Mouse (Mus musculus): ENCODE data around the gene Fam102a. TPM values are rescaled to one million over a fixed set of nuclear protein-coding genes. Genes with fewer than 3 reads are reported as not detected.

Gene Fam102a
- polyA plus RNA-seq, 1 experiment from 2014 or later = 10.9 TPM

DNA sequence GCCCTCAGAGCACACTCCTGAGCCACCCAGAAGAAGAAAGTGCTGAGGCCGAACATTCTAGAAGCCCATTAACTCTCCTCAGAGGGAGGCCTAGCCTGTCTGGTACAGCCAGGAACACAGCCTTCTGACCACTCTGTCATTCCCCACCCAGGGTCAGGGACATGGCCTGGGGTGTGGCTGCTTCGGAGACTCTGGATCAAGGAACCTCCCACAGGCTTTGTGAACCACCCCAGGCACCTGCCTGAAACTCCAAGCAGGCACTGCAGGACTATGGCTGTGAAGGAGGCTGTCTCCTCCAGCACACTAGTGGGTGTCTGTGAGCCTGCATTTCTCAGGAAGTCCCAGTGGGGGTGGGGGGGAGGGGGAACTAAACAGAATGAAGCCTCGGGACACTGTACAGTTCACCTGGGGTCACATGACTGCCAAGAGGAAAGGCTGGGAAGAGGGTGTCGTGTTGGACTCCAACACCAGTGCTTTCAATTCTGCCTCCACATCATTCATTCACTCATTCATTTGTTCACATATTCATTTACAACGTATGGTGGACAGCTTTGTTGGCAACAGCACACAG is 33.3 kb upstream of the Fam102a start:
- 72% methylated on average over 5 of the region's 5 CpGs for WGBS
- no peaks in the 10 kb centered on the region for H3K36me3 ChIP-seq
- peaks cover 9% of the 10 kb centered on the region for H3K4me1 ChIP-seq (replicated peaks)
- peak overlapping the region; percentile 50 for H3K27ac ChIP-seq
- H3K9me3 ChIP-seq = peaks cover 10% of the 10 kb centered on the region
- no peak overlapping the region for H3K4me3 ChIP-seq
- DNase-seq (ENCODE audit: low spot score) = no peak
- no peaks in the 10 kb centered on the region for H3K27me3 ChIP-seq (ENCODE audit: insufficient read depth, poor library complexity, severe bottlenecking)

DNA sequence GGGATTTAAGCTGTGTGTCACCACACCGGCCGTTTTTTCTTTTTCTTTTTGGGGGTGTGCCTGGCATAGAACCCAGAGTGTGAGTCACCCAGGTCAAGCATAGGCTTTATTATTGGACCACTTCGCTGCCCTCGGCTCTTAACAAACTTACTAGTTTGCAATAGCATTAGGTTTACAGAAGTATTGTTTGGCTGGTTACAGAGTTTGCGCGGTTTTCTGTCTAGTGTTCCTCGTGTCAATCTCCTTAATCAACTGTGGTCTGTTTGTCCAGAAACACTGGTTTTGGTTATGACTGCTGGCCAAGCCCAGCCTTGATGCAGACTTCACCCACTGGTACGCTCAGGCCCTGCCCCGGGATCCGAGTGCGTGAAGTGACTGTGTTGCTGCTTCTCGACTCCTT is 32.3 kb upstream of the Fam102a start:
- no peaks in the 10 kb centered on the region for H3K27me3 ChIP-seq (ENCODE audit: insufficient read depth, poor library complexity, severe bottlenecking)
- no peak for DNase-seq (ENCODE audit: low spot score)
- H3K36me3 ChIP-seq = no peaks in the 10 kb centered on the region
- H3K9me3 ChIP-seq = peaks cover 10% of the 10 kb centered on the region
- H3K27ac ChIP-seq = no peak overlapping the region
- WGBS = 92% methylated on average over 12 of the region's 12 CpGs
- H3K4me1 ChIP-seq (replicated peaks) = peaks cover 19% of the 10 kb centered on the region
- no peak overlapping the region for H3K4me3 ChIP-seq

DNA sequence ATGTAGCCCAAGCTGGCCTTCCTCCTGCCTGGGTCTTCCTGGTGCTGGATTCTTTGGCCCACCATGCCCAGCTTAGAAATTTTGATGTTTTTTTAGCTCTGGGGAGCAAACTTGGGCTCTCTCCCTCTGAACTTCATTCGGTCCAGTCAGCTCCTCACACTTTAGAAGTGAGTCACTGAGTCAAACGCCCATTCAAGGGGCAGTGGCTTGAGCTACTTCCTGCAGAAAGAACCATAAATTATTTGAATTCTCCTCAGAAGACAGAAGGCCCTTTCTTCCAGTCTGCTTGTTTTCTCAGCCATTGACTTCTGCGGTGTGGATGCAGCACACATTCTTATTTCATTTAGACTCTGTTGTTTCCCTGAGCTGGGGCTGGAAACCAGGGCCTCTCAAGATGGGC is 31.5 kb upstream of the Fam102a start:
- WGBS = 66% methylated on average over 3 of the region's 3 CpGs
- peaks cover 21% of the 10 kb centered on the region for H3K4me1 ChIP-seq (replicated peaks)
- no peak overlapping the region for H3K4me3 ChIP-seq
- no peaks in the 10 kb centered on the region for H3K36me3 ChIP-seq
- no peaks in the 10 kb centered on the region for H3K27me3 ChIP-seq (ENCODE audit: insufficient read depth, poor library complexity, severe bottlenecking)
- H3K27ac ChIP-seq = no peak overlapping the region
- H3K9me3 ChIP-seq = peaks cover 7% of the 10 kb centered on the region
- DNase-seq (ENCODE audit: low spot score) = no peak

DNA sequence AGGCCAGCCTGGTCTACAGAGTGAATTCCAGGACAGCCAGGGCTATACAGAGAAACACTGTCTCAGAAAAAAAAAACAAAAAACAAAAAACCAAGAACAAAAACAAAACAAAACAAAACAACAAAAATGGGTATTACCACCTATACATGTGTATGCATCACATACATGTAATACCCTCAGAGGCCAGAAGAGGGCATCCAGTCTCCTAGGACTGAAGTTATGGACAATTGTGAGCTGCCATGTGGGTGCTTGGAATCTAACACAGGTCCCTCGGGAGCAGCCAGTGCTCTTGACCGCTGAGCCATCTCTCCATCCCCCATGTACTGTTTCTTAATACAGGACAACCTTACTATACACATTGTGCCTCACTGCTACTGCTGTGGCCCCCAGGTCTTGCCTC is 29.6 kb upstream of the Fam102a start:
- WGBS = 99% methylated on average over 2 of the region's 2 CpGs
- DNase-seq (ENCODE audit: low spot score) = no peak
- Histone ChIP-seq H3K4me3 (no peak overlapping the region), H3K4me1 (replicated peaks) (peaks cover 35% of the 10 kb centered on the region), H3K9me3 (peaks cover 5% of the 10 kb centered on the region), H3K27ac (no peak overlapping the region), H3K27me3 (ENCODE audit: insufficient read depth, poor library complexity, severe bottlenecking) (no peaks in the 10 kb centered on the region), H3K36me3 (no peaks in the 10 kb centered on the region)

DNA sequence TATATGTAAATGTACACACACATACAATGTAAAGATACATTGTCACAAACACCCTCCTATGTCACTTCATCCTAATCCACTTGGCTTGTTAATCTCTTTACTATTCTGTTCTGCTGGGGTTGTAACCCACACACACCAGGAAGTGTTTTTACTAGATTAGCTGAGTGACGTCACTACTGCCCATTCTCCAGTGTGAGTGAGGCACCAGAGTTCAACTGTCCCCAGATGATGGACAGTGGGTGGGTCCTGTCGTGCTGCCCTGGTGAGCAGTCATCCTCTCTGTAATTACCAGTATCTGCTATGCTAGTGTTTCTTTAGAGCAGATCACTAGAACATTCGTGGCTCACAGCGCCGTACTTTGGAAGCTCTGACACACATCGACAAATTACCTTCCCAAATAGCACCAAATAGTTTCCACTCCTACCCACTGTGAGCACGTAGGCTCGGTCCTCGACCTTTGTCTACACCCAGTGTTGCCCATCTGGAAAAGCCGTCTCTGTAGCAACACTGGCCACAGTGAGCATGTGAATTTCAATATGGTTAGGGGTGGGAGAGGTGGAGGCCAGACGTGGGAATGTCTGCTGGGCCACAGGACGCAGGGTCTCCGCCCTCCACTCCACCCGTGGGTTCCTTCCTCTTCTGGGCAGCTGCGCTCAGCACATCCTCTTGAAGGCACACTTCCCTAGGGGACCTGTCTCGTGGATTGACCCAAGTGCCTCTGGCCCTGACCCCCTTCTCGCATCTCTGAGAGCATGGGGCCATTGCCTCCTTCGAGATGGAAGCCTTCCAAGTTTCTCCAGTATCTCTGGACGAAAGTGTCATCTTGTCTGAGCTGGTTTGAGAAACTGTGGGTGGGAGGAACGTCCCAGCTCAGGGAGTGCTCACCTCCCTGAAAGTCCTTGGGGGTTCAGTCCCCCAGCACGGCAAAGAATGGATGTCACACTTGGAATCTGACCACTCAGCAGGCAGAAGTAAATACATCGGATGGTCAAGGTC is 28.2 kb upstream of the Fam102a start:
- no peak for DNase-seq (ENCODE audit: low spot score)
- 68% methylated on average over 22 of the region's 22 CpGs for WGBS
- Histone ChIP-seq H3K4me1 (replicated peaks) (peaks cover 29% of the 10 kb centered on the region), H3K4me3 (no peak overlapping the region), H3K27me3 (ENCODE audit: insufficient read depth, poor library complexity, severe bottlenecking) (no peaks in the 10 kb centered on the region), H3K36me3 (no peaks in the 10 kb centered on the region), H3K9me3 (peaks cover 5% of the 10 kb centered on the region), H3K27ac (0 out of 2 replicates have a peak overlapping the region, but pooled peaks have one; percentile 40)

DNA sequence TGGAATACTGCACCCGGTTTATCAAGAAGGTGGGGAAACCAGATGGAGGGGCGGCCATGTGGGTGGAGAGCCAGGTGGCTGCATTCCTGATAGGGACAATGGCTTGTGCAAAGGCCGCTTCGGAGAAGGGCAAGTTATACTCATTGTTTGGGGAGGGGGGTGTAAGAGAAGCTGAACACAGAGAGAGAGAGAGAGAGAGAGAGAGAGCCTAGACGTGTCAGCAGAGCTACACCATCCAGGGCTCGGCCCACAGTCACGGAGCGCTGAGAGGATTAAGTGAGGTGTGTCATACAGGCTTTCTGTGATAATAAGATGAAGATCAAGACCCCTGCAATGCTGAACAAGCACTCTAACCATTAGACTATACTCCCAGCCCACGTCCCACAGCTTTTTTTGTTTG is 27.2 kb upstream of the Fam102a start:
- H3K4me3 ChIP-seq = no peak overlapping the region
- no peak for DNase-seq (ENCODE audit: low spot score)
- peaks cover 28% of the 10 kb centered on the region for H3K4me1 ChIP-seq (replicated peaks)
- no peaks in the 10 kb centered on the region for H3K36me3 ChIP-seq
- H3K27me3 ChIP-seq (ENCODE audit: insufficient read depth, poor library complexity, severe bottlenecking) = no peaks in the 10 kb centered on the region
- 76% methylated on average over 9 of the region's 9 CpGs for WGBS
- H3K27ac ChIP-seq = 0 out of 2 replicates have a peak overlapping the region, but pooled peaks have one; percentile 26
- peaks cover 5% of the 10 kb centered on the region for H3K9me3 ChIP-seq

DNA sequence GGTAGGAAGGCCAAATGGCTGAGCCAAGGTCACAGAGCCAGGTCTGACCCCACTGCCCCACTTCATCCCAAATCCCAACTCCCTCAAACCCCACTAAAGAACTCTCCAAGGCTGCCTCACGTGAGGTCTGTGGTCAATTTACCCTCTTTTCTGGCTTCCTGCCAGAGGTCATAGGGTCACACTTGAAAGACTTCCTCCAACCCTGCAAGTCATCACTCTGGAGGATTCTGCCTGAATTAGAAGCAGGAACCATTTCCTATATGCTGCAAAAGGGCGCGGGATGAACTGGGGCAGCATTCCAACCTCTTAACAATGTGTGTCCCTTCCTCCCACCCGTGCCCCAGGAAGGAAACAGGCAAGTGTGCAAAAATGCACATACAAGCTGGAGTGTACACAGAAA is 25.8 kb upstream of the Fam102a start:
- Histone ChIP-seq H3K4me1 (replicated peaks) (peaks cover 30% of the 10 kb centered on the region), H3K36me3 (no peaks in the 10 kb centered on the region), H3K27me3 (ENCODE audit: insufficient read depth, poor library complexity, severe bottlenecking) (no peaks in the 10 kb centered on the region), H3K4me3 (no peak overlapping the region), H3K27ac (peak overlapping the region; percentile 83), H3K9me3 (peaks cover 5% of the 10 kb centered on the region)
- DNase-seq (ENCODE audit: low spot score) = peak; percentile 72
- WGBS = 34% methylated on average over 4 of the region's 4 CpGs

DNA sequence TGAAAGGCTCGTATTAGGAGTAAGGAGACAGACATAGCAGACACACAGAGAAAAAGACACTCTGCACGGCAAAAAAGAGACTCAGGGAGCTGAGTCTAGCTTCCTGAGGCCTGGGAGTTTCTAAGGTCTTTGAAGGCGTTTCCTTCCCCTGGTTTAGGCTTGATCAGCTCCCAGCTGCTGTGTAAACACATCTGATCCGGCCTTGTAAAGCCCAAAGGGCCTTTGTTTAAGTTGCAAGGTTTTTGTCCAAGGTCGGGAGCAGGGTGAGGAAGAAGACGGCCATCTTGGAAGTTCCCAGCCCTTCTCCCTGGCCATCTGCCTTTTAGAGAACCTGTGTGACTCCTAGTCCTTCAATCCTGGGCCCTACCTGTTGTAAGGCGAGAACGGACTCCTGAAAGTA is 25.2 kb upstream of the Fam102a start:
- H3K27ac ChIP-seq = peak overlapping the region; percentile 83
- peak; percentile 15 for DNase-seq (ENCODE audit: low spot score)
- WGBS = 53% methylated on average over 8 of the region's 8 CpGs

DNA sequence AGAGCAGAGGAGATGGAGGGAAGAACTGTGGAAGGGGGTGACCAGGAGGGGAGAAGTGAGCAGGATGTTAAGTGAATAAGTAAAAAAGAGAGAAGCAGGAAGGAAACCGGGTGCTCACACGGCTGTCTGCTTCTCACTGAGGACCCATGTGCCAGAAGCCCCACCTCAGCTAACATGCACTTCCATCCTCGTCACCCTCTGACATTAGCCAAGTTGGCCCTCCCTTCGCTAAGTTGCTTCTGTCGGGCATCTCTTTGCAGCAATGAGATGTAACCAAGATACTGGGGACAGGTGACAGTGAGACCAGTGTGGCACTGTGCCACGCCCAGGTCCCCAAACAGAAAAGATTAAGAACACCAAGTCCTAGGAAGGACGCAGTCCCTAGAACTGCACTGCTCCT is 22.5 kb upstream of the Fam102a start:
- WGBS = 82% methylated on average over 7 of the region's 7 CpGs
- Histone ChIP-seq H3K27me3 (ENCODE audit: insufficient read depth, poor library complexity, severe bottlenecking) (no peaks in the 10 kb centered on the region), H3K4me3 (no peak overlapping the region), H3K27ac (no peak overlapping the region), H3K4me1 (replicated peaks) (peaks cover 24% of the 10 kb centered on the region), H3K36me3 (no peaks in the 10 kb centered on the region), H3K9me3 (no peaks in the 10 kb centered on the region)
- no peak for DNase-seq (ENCODE audit: low spot score)

More for the DNA sequence above, 25.2 kb upstream of the Fam102a start:
- Histone ChIP-seq H3K4me3 (no peak overlapping the region), H3K4me1 (replicated peaks) (peaks cover 34% of the 10 kb centered on the region), H3K36me3 (no peaks in the 10 kb centered on the region), H3K27me3 (ENCODE audit: insufficient read depth, poor library complexity, severe bottlenecking) (no peaks in the 10 kb centered on the region), H3K9me3 (peaks cover 5% of the 10 kb centered on the region)

DNA sequence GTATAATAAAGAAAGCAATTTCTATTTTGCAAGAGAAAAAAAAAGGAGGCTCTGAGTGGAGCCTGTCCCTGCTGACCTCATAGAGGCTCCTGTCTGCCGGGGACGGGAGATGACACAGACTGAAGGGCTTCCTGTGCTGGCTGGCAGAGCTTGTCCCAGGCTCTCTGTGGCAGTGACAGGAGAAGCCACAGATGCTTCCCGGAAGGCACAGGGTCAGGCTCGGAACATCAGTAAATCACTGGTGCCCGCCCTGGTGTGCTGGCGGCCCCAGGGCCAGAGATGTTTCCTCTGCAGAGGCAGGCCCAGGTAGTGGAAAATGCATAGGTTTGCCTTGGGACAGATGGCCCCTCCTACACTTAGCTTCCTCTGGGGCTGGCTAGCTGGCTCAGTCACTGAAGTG is 20.8 kb upstream of the Fam102a start:
- H3K27me3 ChIP-seq (ENCODE audit: insufficient read depth, poor library complexity, severe bottlenecking) = no peaks in the 10 kb centered on the region
- DNase-seq (ENCODE audit: low spot score) = no peak
- H3K4me1 ChIP-seq (replicated peaks) = peaks cover 15% of the 10 kb centered on the region
- H3K36me3 ChIP-seq = no peaks in the 10 kb centered on the region
- H3K9me3 ChIP-seq = no peaks in the 10 kb centered on the region
- 55% methylated on average over 6 of the region's 6 CpGs for WGBS
- no peak overlapping the region for H3K4me3 ChIP-seq
- peak overlapping the region; percentile 23; the same call in 1 of the 2 replicates for H3K27ac ChIP-seq

DNA sequence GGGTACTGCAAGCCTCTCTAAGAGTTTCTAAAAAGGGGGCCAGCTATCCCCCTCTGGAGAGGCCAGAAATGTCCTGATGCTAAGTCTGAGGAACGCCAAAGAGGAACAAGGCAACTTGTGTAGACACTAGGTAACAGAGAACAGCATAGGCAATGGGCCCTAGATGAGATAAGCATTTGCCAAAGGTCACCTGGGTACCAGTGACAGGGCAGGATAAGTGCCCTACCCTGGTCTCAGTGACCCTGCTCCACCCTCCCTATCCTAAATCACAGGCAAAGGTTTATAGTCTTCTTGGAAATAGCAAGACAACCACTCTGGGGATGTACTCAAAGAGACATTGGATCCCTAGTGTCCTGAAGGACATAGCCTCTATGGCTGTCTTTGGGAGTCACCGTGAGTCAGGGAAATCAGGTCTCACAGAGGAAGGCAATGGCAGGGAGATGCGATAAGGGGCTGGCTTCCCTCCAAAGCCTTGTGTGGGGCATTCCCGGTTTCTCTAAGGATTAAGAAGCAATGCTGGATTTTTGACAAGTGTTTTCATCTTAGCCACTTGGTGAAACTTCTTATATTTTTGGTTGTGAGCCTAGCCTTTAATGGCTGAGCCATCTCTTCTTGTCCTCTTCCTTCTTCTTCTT is 17.8 kb upstream of the Fam102a start:
- WGBS = 91% methylated on average over 4 of the region's 4 CpGs
- no peaks in the 10 kb centered on the region for H3K9me3 ChIP-seq
- no peak overlapping the region for H3K27ac ChIP-seq
- H3K4me3 ChIP-seq = no peak overlapping the region
- H3K36me3 ChIP-seq = no peaks in the 10 kb centered on the region
- no peaks in the 10 kb centered on the region for H3K27me3 ChIP-seq (ENCODE audit: insufficient read depth, poor library complexity, severe bottlenecking)
- DNase-seq (ENCODE audit: low spot score) = no peak
- H3K4me1 ChIP-seq (replicated peaks) = 0 out of 2 replicates have a peak, but pooled peaks cover 5% of the 10 kb centered on the region

DNA sequence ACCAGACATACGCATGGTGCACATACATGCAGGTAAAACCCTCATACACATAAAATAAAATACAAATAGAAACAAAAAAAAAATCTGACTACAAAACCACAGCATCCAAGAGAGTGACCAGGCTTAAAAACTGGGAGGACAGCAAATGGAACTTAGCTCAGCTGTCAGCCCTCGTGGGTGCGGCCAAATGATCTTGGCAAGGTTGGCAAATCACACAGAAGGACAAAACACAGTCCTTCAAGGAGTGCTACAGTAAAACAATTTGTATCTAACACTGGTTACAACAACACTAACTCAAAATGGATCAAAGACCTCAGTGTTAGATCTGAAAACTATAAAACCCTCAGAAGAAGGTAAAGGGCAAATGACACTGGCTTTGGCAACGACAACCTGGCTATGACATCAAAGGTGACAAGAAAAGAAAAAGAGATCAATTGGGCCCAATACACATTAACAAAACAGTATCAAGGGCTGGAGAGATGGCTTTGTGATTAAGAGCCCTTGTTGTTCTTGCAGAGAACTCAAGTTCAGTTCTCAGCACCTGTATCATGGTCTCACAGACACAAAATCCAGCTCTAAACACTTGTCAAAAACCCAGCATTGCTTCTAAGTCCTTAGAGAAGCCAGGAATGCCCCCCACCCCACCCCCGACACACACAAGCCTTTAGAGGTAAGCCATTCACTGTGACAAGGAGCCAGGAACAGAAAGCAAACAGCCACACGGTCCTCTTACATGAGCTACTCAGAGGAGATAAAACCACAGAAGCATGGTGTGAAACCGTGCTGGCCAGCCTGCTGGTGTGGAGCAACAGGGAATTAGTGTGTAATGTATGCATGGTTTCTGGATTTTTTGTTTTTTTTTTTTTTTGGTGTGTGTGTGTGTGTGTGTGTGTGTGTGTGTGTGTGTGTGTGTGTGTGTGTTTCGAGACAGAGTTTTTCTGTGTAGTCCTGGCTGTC is 14.8 kb upstream of the Fam102a start:
- no peak for DNase-seq (ENCODE audit: low spot score)
- H3K9me3 ChIP-seq = no peaks in the 10 kb centered on the region
- 80% methylated on average over 8 of the region's 8 CpGs for WGBS

More for the DNA sequence above, 14.8 kb upstream of the Fam102a start:
- H3K4me3 ChIP-seq = no peak overlapping the region
- H3K36me3 ChIP-seq = no peaks in the 10 kb centered on the region
- no peak overlapping the region for H3K27ac ChIP-seq
- H3K27me3 ChIP-seq (ENCODE audit: insufficient read depth, poor library complexity, severe bottlenecking) = no peaks in the 10 kb centered on the region
- 0 out of 2 replicates have a peak, but pooled peaks cover 3% of the 10 kb centered on the region for H3K4me1 ChIP-seq (replicated peaks)

Measured in hindbrain, embryonic 10.5 days (tissue).